ENCODE assay signal across 9 mouse cellular contexts in genomic region chr11:118911307-118912070, GRCm38 (mm10). TPM values are rescaled to one million over a fixed set of nuclear protein-coding genes. Genes with fewer than 3 reads are reported as not detected.
DNase-seq lines count a peak whose midpoint lies in the region; ATAC-seq and TF ChIP-seq lines count a peak whose summit lies in the region.
"Had no signal": no experiment of that assay in that cellular context is flagged by ENCODE, and none has a peak within 500 bp of the region (broad histone marks: within the 10 kb centered on the region; RNA-seq: fewer than 3 reads in every experiment).

Rbfox3 (minus strand) TSS chr11:118911597.

- TF ChIP-seq CTCF in forebrain, postnatal 0 days (IDR thresholded peaks at IDR 0.05; ENCODE audit: low read depth), result peak; percentile 58
- no peak for TF ChIP-seq CTCF in thymus, adult 2 months (IDR thresholded peaks at IDR 0.05; ENCODE audit: borderline replicate concordance, control insufficient read depth, extremely low read depth, insufficient read depth, low read length, poor library complexity)

- H3K4me2 ChIP-seq in kidney, embryonic 14.5 days (replicated peaks; ENCODE audit: low read depth, low read length), result no peak within 1 kb of the TSS
- no peak within 1 kb of the TSS for H3K4me2 ChIP-seq in forebrain, postnatal 0 days (ENCODE audit: low read depth)
- H3K4me2 ChIP-seq in midbrain, embryonic 15.5 days, result no peak within 1 kb of the TSS

- no peaks in the 10 kb centered on the region for H3K9me3 ChIP-seq in kidney, embryonic 14.5 days (ENCODE audit: control insufficient read depth, low read length)
- no peaks in the 10 kb centered on the region for H3K9me3 ChIP-seq in forebrain, postnatal 0 days (ENCODE audit: low read length)
- no peaks in the 10 kb centered on the region for H3K9me3 ChIP-seq in midbrain, embryonic 15.5 days

- peak; percentile 39 to 43 for DNase-seq in kidney, postnatal 4 days
- DNase-seq in cerebellum, adult 11-12 months, result peak; percentile 87
- peak; percentile 63 for DNase-seq in forebrain, postnatal 0 days
- DNase-seq in adrenal gland, adult 18-20 months (ENCODE audit: low spot score in 2 of 2), result no peak
- DNase-seq in thymus, adult 2 months, result no peak
- no peak for DNase-seq in lung, postnatal 14 days

- no peak for TF ChIP-seq POLR2A in thymus, adult 2 months (IDR thresholded peaks at IDR 0.05; ENCODE audit: control insufficient read depth, extremely low read depth, insufficient read depth, low read length, poor library complexity)

- H3K4me3 ChIP-seq in kidney, embryonic 14.5 days (ENCODE audit: low read length), result no peak within 1 kb of the TSS
- H3K4me3 ChIP-seq in forebrain, postnatal 0 days (ENCODE audit: low read depth, low read length), result no peak within 1 kb of the TSS
- no peak within 1 kb of the TSS for H3K4me3 ChIP-seq in midbrain, embryonic 15.5 days
- no peak within 1 kb of the TSS for H3K4me3 ChIP-seq in thymus, adult 2 months (ENCODE audit: control insufficient read depth, insufficient read depth, low read length)

- H3K27ac ChIP-seq in kidney, embryonic 14.5 days (ENCODE audit: low read depth, low read length), result no peak within 1 kb of the TSS
- no peak within 1 kb of the TSS for H3K27ac ChIP-seq in forebrain, postnatal 0 days (ENCODE audit: low read depth, low read length)
- peak within 1 kb of the TSS; percentile 92 for H3K27ac ChIP-seq in midbrain, embryonic 15.5 days
- no peak within 1 kb of the TSS for H3K27ac ChIP-seq in thymus, adult 2 months (ENCODE audit: control insufficient read depth, insufficient read depth, low read length)

- H3K36me3 ChIP-seq in kidney, embryonic 14.5 days (ENCODE audit: control insufficient read depth, insufficient read depth, low read length), result no peaks in the 10 kb centered on the region
- H3K36me3 ChIP-seq in forebrain, postnatal 0 days (ENCODE audit: insufficient read depth), result no peaks in the 10 kb centered on the region
- no peaks in the 10 kb centered on the region for H3K36me3 ChIP-seq in midbrain, embryonic 15.5 days (replicated peaks)
- no peaks in the 10 kb centered on the region for H3K36me3 ChIP-seq in thymus, adult 2 months (ENCODE audit: control insufficient read depth, insufficient read depth, low read length)

- 61% methylated on average over 4 of the region's 4 CpGs for WGBS in kidney, embryonic 14.5 days
- 56% methylated on average over 4 of the region's 4 CpGs for WGBS in forebrain, postnatal 0 days
- 50% methylated on average over 4 of the region's 4 CpGs for WGBS in midbrain, embryonic 15.5 days
- WGBS in thymus, adult 2 months, result 44% methylated on average over 4 of the region's 4 CpGs

- H3K9ac ChIP-seq in kidney, embryonic 14.5 days (ENCODE audit: low read depth, low read length), result no peak within 1 kb of the TSS
- H3K9ac ChIP-seq in forebrain, postnatal 0 days, result no peak within 1 kb of the TSS
- no peak within 1 kb of the TSS; the same call in 1 of the 2 replicates for H3K9ac ChIP-seq in midbrain, embryonic 15.5 days

- no peak for ATAC-seq in kidney, embryonic 14.5 days (ENCODE audit: low FRiP score, low TSS enrichment)
- ATAC-seq in forebrain, postnatal 0 days, result 0 out of 2 replicates have a peak, but pooled peaks have one; percentile 19
- ATAC-seq in midbrain, embryonic 15.5 days (replicated peaks), result no peak

- peaks cover 53% of the 10 kb centered on the region for H3K27me3 ChIP-seq in kidney, embryonic 14.5 days (ENCODE audit: control insufficient read depth, insufficient read depth, low read length)
- no peaks in the 10 kb centered on the region; the same call in 1 of the 2 replicates for H3K27me3 ChIP-seq in forebrain, postnatal 0 days (ENCODE audit: insufficient read depth, low read length)
- H3K27me3 ChIP-seq in midbrain, embryonic 15.5 days (replicated peaks), result 0 out of 2 replicates have a peak, but pooled peaks cover 3% of the 10 kb centered on the region
- H3K27me3 ChIP-seq in thymus, adult 2 months (ENCODE audit: control insufficient read depth, insufficient read depth, low read length), result no peaks in the 10 kb centered on the region; the same call in 1 of the 2 replicates

- 0 out of 2 replicates have a peak, but pooled peaks cover 9% of the 10 kb centered on the region for H3K4me1 ChIP-seq in kidney, embryonic 14.5 days (ENCODE audit: control insufficient read depth, insufficient read depth, low read length)
- H3K4me1 ChIP-seq in forebrain, postnatal 0 days (ENCODE audit: insufficient read depth), result peaks cover 24% of the 10 kb centered on the region
- peaks cover 44% of the 10 kb centered on the region for H3K4me1 ChIP-seq in midbrain, embryonic 15.5 days
- no peaks in the 10 kb centered on the region for H3K4me1 ChIP-seq in thymus, adult 2 months (replicated peaks; ENCODE audit: control insufficient read depth, insufficient read depth, low read length)

RNA-seq across cellular contexts. Expression of gene Rbfox3, which starts in this region (rescaled TPM):
- polyA plus RNA-seq in kidney, embryonic 14.5 days (2014; fragmentation: Nextera tagmentation; extraction: Ambion mirVana), result 0.37 and 0.50 TPM in 2 replicates
- 37.3 and 43.7 TPM in 2 replicates for total RNA-seq in forebrain, postnatal 0 days (2014; rRNA removed)
- 72.7 and 82.3 TPM in 2 replicates for polyA plus RNA-seq in forebrain, postnatal 0 days (2015; fragmentation: Nextera tagmentation; extraction: Ambion mirVana)
- 53.5 and 54.2 TPM in 2 replicates for polyA plus RNA-seq in midbrain, embryonic 15.5 days (2015; fragmentation: Nextera tagmentation; extraction: Ambion mirVana)
- total RNA-seq in adrenal gland, adult 18-20 months (2021), result 1 to 10 TPM; 3.7 to 5.0 TPM
- 0.32 and 0.50 TPM in 2 replicates for polyA plus RNA-seq in thymus, adult 2 months (2012; rRNA removed)
- total RNA-seq: hematopoietic stem cell, adult 5-6 weeks had no signal

Comparison
In these comparisons a context has a peak if more than half of its experiments do, and no peak if none do; other contexts are left out.
1. RNA of gene Rbfox3 (polyA plus RNA-seq): 72.7 to 82.3 TPM in forebrain, postnatal 0 days and 53.5 to 54.2 TPM in midbrain, embryonic 15.5 days; 0.32 to 0.50 TPM in thymus, adult 2 months and 0.37 to 0.50 TPM in kidney, embryonic 14.5 days; every median in the first group is over 10 times any median in the second.
2. DNase-seq: peak in kidney, postnatal 4 days (2 of 2), cerebellum, adult 11-12 months (single experiment) and forebrain, postnatal 0 days (single experiment); none in adrenal gland, adult 18-20 months (0 of 2), thymus, adult 2 months (single experiment) and lung, postnatal 14 days (single experiment).